Mouse (Mus musculus): Measurements from ENCODE around the gene Olfr1044.

DNA sequence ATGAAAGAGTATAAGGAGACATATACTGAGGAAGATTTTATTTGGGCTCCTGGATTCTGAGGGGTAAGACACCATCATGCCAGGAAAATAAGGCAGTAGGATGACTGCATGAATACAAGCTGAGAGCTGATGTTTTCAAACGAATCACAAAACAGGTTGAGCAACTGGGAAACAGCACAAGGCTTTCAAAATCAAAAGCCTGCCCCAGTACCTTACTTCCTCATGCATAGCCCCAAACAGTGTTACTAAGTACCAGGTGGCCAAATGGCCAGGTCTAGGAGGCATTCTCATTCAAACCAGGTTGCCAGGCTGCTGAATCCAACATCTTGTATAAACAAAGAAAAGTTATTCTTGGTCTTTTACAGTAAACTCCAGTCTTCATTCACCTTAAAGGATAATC lies 18.2 kb upstream of the Olfr1044 start:
- TF ChIP-seq POLR2A (IDR thresholded peaks at IDR 0.05; ENCODE audit: borderline replicate concordance, control insufficient read depth, low read depth, low read length): no peak
- no peak for TF ChIP-seq CTCF (IDR thresholded peaks at IDR 0.05; ENCODE audit: control insufficient read depth, insufficient read depth, low read length)
